Mouse (Mus musculus) heart, embryonic 15.5 days (tissue): ENCODE measurements at regions not wholly inside any gene's neighbourhood (a gene's known extent, or its start where the extent isn't known, plus 50 kb on each side); places are given as distances from the start of the nearest gene placed in this dataset.

Experiments used
- ATAC-seq: fragments of 200-750 bp; cut with Nextera tagmentation; replicated peaks from 2 replicates; pipeline ENCODE4 v1.8.0; 2017; ENCODE audit warnings: low read depth, moderate TSS enrichment; ENCODE audit not compliant: insufficient number of reproducible peaks, insufficient read depth, low FRiP score
- H3K27ac ChIP-seq: fragments of 300-500 bp; sonication (generic); 2 replicates; pipeline ENCODE4 v1.5.1; 2015; ENCODE audit warnings: mild to moderate bottlenecking, inconsistent platforms
- H3K27me3 ChIP-seq: fragments of 300-500 bp; sonication (generic); 2 replicates; pipeline ENCODE4 v1.6.1; 2015; ENCODE audit warnings: inconsistent platforms
- H3K36me3 ChIP-seq: fragments of 300-500 bp; sonication (generic); 2 replicates; pipeline ENCODE4 v1.6.1; 2015; ENCODE audit warnings: mild to moderate bottlenecking, inconsistent platforms
- H3K4me1 ChIP-seq: fragments of 300-500 bp; sonication (generic); replicated peaks from 2 replicates; pipeline ENCODE4 v1.6.1; 2015; ENCODE audit warnings: inconsistent platforms
- H3K4me2 ChIP-seq: fragments of 300-500 bp; sonication (generic); 2 replicates; pipeline ENCODE4 v1.6.1; 2015; ENCODE audit warnings: inconsistent platforms, mild to moderate bottlenecking, moderate library complexity
- H3K4me3 ChIP-seq: fragments of 300-500 bp; sonication (generic); 2 replicates; pipeline ENCODE4 v1.5.1; 2015; ENCODE audit warnings: mild to moderate bottlenecking, inconsistent platforms
- H3K9ac ChIP-seq: fragments of 300-500 bp; sonication (generic); 2 replicates; pipeline ENCODE4 v1.6.1; 2015; ENCODE audit warnings: mild to moderate bottlenecking, inconsistent platforms
- H3K9me3 ChIP-seq: fragments of 300-500 bp; sonication (generic); replicated peaks from 2 replicates; pipeline ENCODE4 v1.6.1; 2016; ENCODE audit warnings: inconsistent platforms
- WGBS: fragments of 180-500 bp; shearing (Covaris S2); methylation state at CpG from one replicate; pipeline ENCODE4 v1.1.7; 2015; ENCODE audit warnings: mixed read lengths; 5-methylcytosine and 5-hydroxymethylcytosine counted together

- Histone ChIP-seq H3K36me3 (no peaks in the 10 kb centered on the region), H3K27ac (no peak overlapping the region), H3K9ac (no peak overlapping the region), H3K27me3 (peaks cover 76% of the 10 kb centered on the region), H3K4me3 (no peak overlapping the region), H3K9me3 (no peaks in the 10 kb centered on the region), H3K4me1 (peaks cover 8% of the 10 kb centered on the region; the same call in 1 of the 2 replicates), H3K4me2 (no peak overlapping the region)
- WGBS: 69% methylated on average over 8 of the region's 8 CpGs
- ATAC-seq: no peak
Measured at GRCm38 (mm10) chr9:47441155-47441554, 88.8 kb upstream of the Cadm1 start.

- H3K9ac ChIP-seq: no peak overlapping the region
- no peak overlapping the region for H3K4me3 ChIP-seq
- peaks cover 8% of the 10 kb centered on the region; the same call in 1 of the 2 replicates for H3K4me1 ChIP-seq
- 69% methylated on average over 2 of the region's 2 CpGs for WGBS
- peaks cover 47% of the 10 kb centered on the region for H3K27me3 ChIP-seq
- H3K9me3 ChIP-seq: no peaks in the 10 kb centered on the region
- ATAC-seq: no peak
- H3K4me2 ChIP-seq: no peak overlapping the region
- no peaks in the 10 kb centered on the region for H3K36me3 ChIP-seq
- no peak overlapping the region for H3K27ac ChIP-seq
Measured at GRCm38 (mm10) chr9:47444168-47444567, 85.8 kb upstream of the Cadm1 start.

- no peaks in the 10 kb centered on the region for H3K36me3 ChIP-seq
- H3K4me3 ChIP-seq: no peak overlapping the region
- 33% methylated on average over 1 of the region's 1 CpGs for WGBS
- ATAC-seq: no peak
- peaks cover 3% of the 10 kb centered on the region; the same call in 1 of the 2 replicates for H3K4me1 ChIP-seq
- H3K27me3 ChIP-seq: peaks cover 43% of the 10 kb centered on the region
- no peak overlapping the region for H3K27ac ChIP-seq
- no peaks in the 10 kb centered on the region for H3K9me3 ChIP-seq
- H3K4me2 ChIP-seq: no peak overlapping the region
- no peak overlapping the region for H3K9ac ChIP-seq
Measured at GRCm38 (mm10) chr9:47444752-47445151, 85.2 kb upstream of the Cadm1 start.

- Histone ChIP-seq H3K4me2 (no peak overlapping the region), H3K9ac (no peak overlapping the region), H3K27me3 (peaks cover 37% of the 10 kb centered on the region), H3K4me3 (no peak overlapping the region), H3K36me3 (no peaks in the 10 kb centered on the region), H3K4me1 (no peaks in the 10 kb centered on the region), H3K9me3 (no peaks in the 10 kb centered on the region), H3K27ac (no peak overlapping the region)
- no peak for ATAC-seq
- WGBS: 57% methylated on average over 6 of the region's 6 CpGs
Measured at GRCm38 (mm10) chr9:47445332-47445731, 84.6 kb upstream of the Cadm1 start.

GRCm38 (mm10) chr9:47452752-47453151, 77.2 kb upstream of the Cadm1 start:
- Histone ChIP-seq H3K27ac (no peak overlapping the region), H3K36me3 (no peaks in the 10 kb centered on the region), H3K4me3 (no peak overlapping the region), H3K9me3 (no peaks in the 10 kb centered on the region), H3K4me1 (no peaks in the 10 kb centered on the region), H3K9ac (no peak overlapping the region), H3K27me3 (peaks cover 10% of the 10 kb centered on the region; the same call in 1 of the 2 replicates), H3K4me2 (no peak overlapping the region)
- 71% methylated on average over 4 of the region's 4 CpGs for WGBS
- ATAC-seq: no peak

- Histone ChIP-seq H3K36me3 (no peaks in the 10 kb centered on the region), H3K27me3 (peaks cover 5% of the 10 kb centered on the region; the same call in 1 of the 2 replicates), H3K4me1 (no peaks in the 10 kb centered on the region; the same call in 1 of the 2 replicates), H3K4me3 (no peak overlapping the region), H3K9me3 (no peaks in the 10 kb centered on the region), H3K9ac (no peak overlapping the region), H3K27ac (0 out of 2 replicates have a peak overlapping the region, but pooled peaks have one; percentile 4), H3K4me2 (no peak overlapping the region)
- WGBS: 46% methylated on average over 15 of the region's 15 CpGs
- no peak for ATAC-seq
Measured at GRCm38 (mm10) chr9:47458721-47459418, 71.1 kb upstream of the Cadm1 start.

GRCm38 (mm10) chr9:47459461-47460049, 70.4 kb upstream of the Cadm1 start:
- Histone ChIP-seq H3K4me2 (no peak overlapping the region), H3K27me3 (peaks cover 5% of the 10 kb centered on the region; the same call in 1 of the 2 replicates), H3K4me3 (no peak overlapping the region), H3K4me1 (no peaks in the 10 kb centered on the region; the same call in 1 of the 2 replicates), H3K9me3 (no peaks in the 10 kb centered on the region), H3K36me3 (no peaks in the 10 kb centered on the region), H3K27ac (no peak overlapping the region), H3K9ac (no peak overlapping the region)
- WGBS: 78% methylated on average over 8 of the region's 8 CpGs
- no peak for ATAC-seq

- H3K9ac ChIP-seq: no peak overlapping the region
- no peak overlapping the region for H3K27ac ChIP-seq
- WGBS: 81% methylated on average over 15 of the region's 15 CpGs
- H3K36me3 ChIP-seq: no peaks in the 10 kb centered on the region
- H3K4me1 ChIP-seq: no peaks in the 10 kb centered on the region; the same call in 1 of the 2 replicates
- peaks cover 5% of the 10 kb centered on the region; the same call in 1 of the 2 replicates for H3K27me3 ChIP-seq
- no peak overlapping the region for H3K4me2 ChIP-seq
- H3K4me3 ChIP-seq: no peak overlapping the region
- ATAC-seq: no peak
- no peaks in the 10 kb centered on the region for H3K9me3 ChIP-seq
Measured at GRCm38 (mm10) chr9:47460241-47460640, 69.7 kb upstream of the Cadm1 start.

GRCm38 (mm10) chr9:47461915-47462314, 68.1 kb upstream of the Cadm1 start:
- no peak for ATAC-seq

GRCm38 (mm10) chr9:47466767-47467166, 63.2 kb upstream of the Cadm1 start:
- no peak for ATAC-seq
- H3K4me1 ChIP-seq: no peaks in the 10 kb centered on the region
- H3K4me2 ChIP-seq: no peak overlapping the region
- H3K27me3 ChIP-seq: no peaks in the 10 kb centered on the region
- 91% methylated on average over 3 of the region's 3 CpGs for WGBS
- H3K27ac ChIP-seq: no peak overlapping the region
- no peak overlapping the region for H3K9ac ChIP-seq
- H3K9me3 ChIP-seq: no peaks in the 10 kb centered on the region
- no peak overlapping the region for H3K4me3 ChIP-seq
- H3K36me3 ChIP-seq: no peaks in the 10 kb centered on the region

More at GRCm38 (mm10) chr9:47461915-47462314, 68.1 kb upstream of the Cadm1 start:
- Histone ChIP-seq H3K27ac (no peak overlapping the region), H3K9me3 (no peaks in the 10 kb centered on the region), H3K27me3 (peaks cover 5% of the 10 kb centered on the region; the same call in 1 of the 2 replicates), H3K9ac (no peak overlapping the region), H3K4me2 (no peak overlapping the region), H3K4me1 (no peaks in the 10 kb centered on the region; the same call in 1 of the 2 replicates), H3K4me3 (no peak overlapping the region), H3K36me3 (no peaks in the 10 kb centered on the region)
- WGBS: 76% methylated on average over 3 of the region's 3 CpGs

- no peaks in the 10 kb centered on the region for H3K4me1 ChIP-seq
- no peaks in the 10 kb centered on the region for H3K9me3 ChIP-seq
- no peak overlapping the region for H3K4me3 ChIP-seq
- ATAC-seq: no peak
- WGBS: 81% methylated on average over 9 of the region's 9 CpGs
- no peak overlapping the region for H3K4me2 ChIP-seq
- H3K27me3 ChIP-seq: no peaks in the 10 kb centered on the region
- no peak overlapping the region for H3K9ac ChIP-seq
- no peak overlapping the region for H3K27ac ChIP-seq
- no peaks in the 10 kb centered on the region for H3K36me3 ChIP-seq
Measured at GRCm38 (mm10) chr9:47467815-47468214, 62.2 kb upstream of the Cadm1 start.
